Mouse (Mus musculus): ENCODE measurements around the gene Col4a3bp. TPM values are rescaled to one million over a fixed set of nuclear protein-coding genes. Genes with fewer than 3 reads are reported as not detected.

The Col4a3bp gene
- polyA plus RNA-seq, 1 experiment from 2014 or later, result 10.7 TPM

GRCm38 (mm10) chr13:96664419-96664974, 122.1 kb downstream of the Col4a3bp start:
- no peak for TF ChIP-seq CTCF (IDR thresholded peaks at IDR 0.05; ENCODE audit: low read depth)
- Histone ChIP-seq H3K4me1 (ENCODE audit: insufficient read depth) (peaks cover 10% of the 10 kb centered on the region), H3K27ac (ENCODE audit: low read depth) (no peak overlapping the region), H3K27me3 (ENCODE audit: insufficient read depth, low read length) (no peaks in the 10 kb centered on the region), H3K36me3 (ENCODE audit: insufficient read depth) (peaks cover 72% of the 10 kb centered on the region), H3K4me3 (ENCODE audit: low read depth, low read length) (no peak overlapping the region), H3K9ac (no peak overlapping the region), H3K9me3 (ENCODE audit: low read depth, low read length) (no peaks in the 10 kb centered on the region), H3K4me2 (no peak overlapping the region)
- no peak for DNase-seq
- 91% methylated on average over 7 of the region's 7 CpGs for WGBS
- no peak for ATAC-seq (ENCODE audit: insufficient read depth)

DNA sequence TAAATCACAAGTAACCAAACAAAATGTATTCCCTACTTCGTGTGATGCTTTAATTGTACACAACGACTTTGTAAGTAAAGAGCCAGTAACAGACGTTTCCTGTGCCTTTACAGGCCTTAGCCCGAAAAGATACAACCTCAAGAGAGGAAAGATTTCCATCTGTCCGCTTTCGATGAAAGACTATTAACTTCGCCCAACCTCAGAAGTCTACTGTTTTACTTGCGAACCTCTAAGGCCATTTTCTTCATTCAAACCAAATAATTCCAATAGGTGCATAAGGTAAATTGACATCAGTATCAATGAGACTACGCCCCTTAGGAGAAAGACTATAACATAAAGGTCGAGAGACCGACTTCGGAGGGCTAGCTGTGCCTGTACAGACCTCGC, 127.6 kb downstream of the Col4a3bp start:
- no peaks in the 10 kb centered on the region for H3K9me3 ChIP-seq (ENCODE audit: low read depth, low read length)
- no peak for ATAC-seq (ENCODE audit: insufficient read depth)
- H3K4me1 ChIP-seq (ENCODE audit: insufficient read depth), result peaks cover 10% of the 10 kb centered on the region
- H3K4me3 ChIP-seq (ENCODE audit: low read depth, low read length), result peak overlapping the region; percentile 97
- no peak for TF ChIP-seq CTCF (IDR thresholded peaks at IDR 0.05; ENCODE audit: low read depth)
- peaks cover 19% of the 10 kb centered on the region for H3K36me3 ChIP-seq (ENCODE audit: insufficient read depth)
- H3K27ac ChIP-seq (ENCODE audit: low read depth), result peak overlapping the region; percentile 89
- WGBS, result 3% methylated on average over 13 of the region's 13 CpGs
- peak; percentile 31 for DNase-seq
- peak overlapping the region; percentile 77 for H3K4me2 ChIP-seq
- H3K9ac ChIP-seq, result peak overlapping the region; percentile 95
- no peaks in the 10 kb centered on the region for H3K27me3 ChIP-seq (ENCODE audit: insufficient read depth, low read length)

GRCm38 (mm10) chr13:96670406-96671077, 128.1 kb downstream of the Col4a3bp start, which contains the start of gene Hmgcr:
Gene Hmgcr (minus strand): TSS chr13:96670936.
- WGBS, result under 1% methylated on average over 65 of the region's 70 CpGs
- peak within 1 kb of the TSS; percentile 89 for H3K27ac ChIP-seq (ENCODE audit: low read depth)
- peak within 1 kb of the TSS; percentile 77 for H3K4me2 ChIP-seq
- H3K36me3 ChIP-seq (ENCODE audit: insufficient read depth), result peaks cover 14% of the 10 kb centered on the region
- TF ChIP-seq CTCF (IDR thresholded peaks at IDR 0.05; ENCODE audit: low read depth), result no peak
- H3K4me3 ChIP-seq (ENCODE audit: low read depth, low read length), result peak within 1 kb of the TSS; percentile 97
- no peaks in the 10 kb centered on the region for H3K9me3 ChIP-seq (ENCODE audit: low read depth, low read length)
- no peaks in the 10 kb centered on the region for H3K27me3 ChIP-seq (ENCODE audit: insufficient read depth, low read length)
- peaks cover 10% of the 10 kb centered on the region for H3K4me1 ChIP-seq (ENCODE audit: insufficient read depth)
- peak; percentile 100 for ATAC-seq (ENCODE audit: insufficient read depth)
- DNase-seq, result peak; percentile 99
- H3K9ac ChIP-seq, result peak within 1 kb of the TSS; percentile 95

DNA sequence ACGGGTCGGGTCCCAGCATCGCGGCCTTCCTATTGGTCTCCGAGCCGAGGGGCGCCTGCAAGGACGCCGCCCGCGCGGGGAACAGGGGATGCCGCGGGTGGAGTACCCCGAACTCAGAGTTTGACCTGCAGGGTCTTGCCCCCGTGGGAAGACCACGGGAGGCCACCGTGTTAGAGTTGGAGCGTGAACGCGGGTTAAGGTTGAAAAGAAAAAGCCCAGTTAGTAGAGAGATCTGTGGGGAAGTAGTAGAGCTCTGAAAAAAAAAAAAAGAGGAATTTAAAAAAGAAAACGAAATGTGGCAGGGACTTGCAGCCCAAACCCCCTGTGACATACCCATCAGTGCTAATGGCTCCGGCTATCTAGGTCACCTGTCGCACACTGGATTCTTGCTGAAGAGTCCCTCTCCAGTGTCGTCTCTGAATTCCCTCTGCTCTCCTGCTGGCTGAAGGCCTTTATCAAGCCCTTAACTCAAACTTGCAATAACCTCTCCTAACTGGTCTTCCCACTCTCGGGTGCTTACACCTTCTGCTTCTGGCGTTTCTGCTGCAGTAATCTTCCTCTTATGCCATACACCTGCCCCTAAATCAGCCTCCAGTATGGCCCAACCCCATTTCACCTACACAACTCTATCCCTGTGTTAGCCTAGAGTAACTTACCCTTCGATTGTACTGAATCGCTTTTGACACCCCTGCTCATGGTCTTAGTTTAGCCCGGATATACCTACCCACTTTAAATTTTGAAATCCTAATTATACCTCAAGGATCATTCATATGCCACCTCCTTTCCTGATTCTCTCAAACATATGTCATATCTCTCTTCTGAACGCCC, 128.9 kb downstream of the Col4a3bp start:
- ATAC-seq (ENCODE audit: insufficient read depth) (no peak), DNase-seq (peak; percentile 31)
- Histone ChIP-seq H3K27me3 (ENCODE audit: insufficient read depth, low read length) (no peaks in the 10 kb centered on the region), H3K4me3 (ENCODE audit: low read depth, low read length) (peak overlapping the region; percentile 97), H3K36me3 (ENCODE audit: insufficient read depth) (peaks cover 7% of the 10 kb centered on the region), H3K4me1 (ENCODE audit: insufficient read depth) (peaks cover 10% of the 10 kb centered on the region), H3K9me3 (ENCODE audit: low read depth, low read length) (no peaks in the 10 kb centered on the region), H3K9ac (peak overlapping the region; percentile 57), H3K4me2 (peak overlapping the region; percentile 77), H3K27ac (ENCODE audit: low read depth) (peak overlapping the region; percentile 73; the same call in 1 of the 2 replicates)
- peak; percentile 40 for TF ChIP-seq CTCF (IDR thresholded peaks at IDR 0.05; ENCODE audit: low read depth)
- 13% methylated on average over 31 of the region's 31 CpGs for WGBS

GRCm38 (mm10) chr13:96671906-96672234, 129.5 kb downstream of the Col4a3bp start:
- ATAC-seq (ENCODE audit: insufficient read depth) (no peak), DNase-seq (no peak)
- Histone ChIP-seq H3K27me3 (ENCODE audit: insufficient read depth, low read length) (no peaks in the 10 kb centered on the region), H3K36me3 (ENCODE audit: insufficient read depth) (peaks cover 1% of the 10 kb centered on the region), H3K4me3 (ENCODE audit: low read depth, low read length) (no peak overlapping the region), H3K4me1 (ENCODE audit: insufficient read depth) (peaks cover 10% of the 10 kb centered on the region), H3K9me3 (ENCODE audit: low read depth, low read length) (no peaks in the 10 kb centered on the region), H3K27ac (ENCODE audit: low read depth) (no peak overlapping the region), H3K4me2 (no peak overlapping the region), H3K9ac (no peak overlapping the region)
- no peak for TF ChIP-seq CTCF (IDR thresholded peaks at IDR 0.05; ENCODE audit: low read depth)
- 92% methylated on average over 5 of the region's 5 CpGs for WGBS

- no peak for ATAC-seq (ENCODE audit: insufficient read depth)
- Histone ChIP-seq H3K4me1 (ENCODE audit: insufficient read depth) (peaks cover 10% of the 10 kb centered on the region), H3K4me3 (ENCODE audit: low read depth, low read length) (no peak overlapping the region), H3K4me2 (no peak overlapping the region), H3K9me3 (ENCODE audit: low read depth, low read length) (no peaks in the 10 kb centered on the region), H3K36me3 (ENCODE audit: insufficient read depth) (no peaks in the 10 kb centered on the region), H3K27me3 (ENCODE audit: insufficient read depth, low read length) (no peaks in the 10 kb centered on the region), H3K9ac (no peak overlapping the region), H3K27ac (ENCODE audit: low read depth) (no peak overlapping the region)
- WGBS, result 78% methylated on average over 6 of the region's 6 CpGs
- TF ChIP-seq CTCF (IDR thresholded peaks at IDR 0.05; ENCODE audit: low read depth), result no peak
- no peak for DNase-seq
Measured at GRCm38 (mm10) chr13:96672276-96672675, 129.9 kb downstream of the Col4a3bp start.

DNA sequence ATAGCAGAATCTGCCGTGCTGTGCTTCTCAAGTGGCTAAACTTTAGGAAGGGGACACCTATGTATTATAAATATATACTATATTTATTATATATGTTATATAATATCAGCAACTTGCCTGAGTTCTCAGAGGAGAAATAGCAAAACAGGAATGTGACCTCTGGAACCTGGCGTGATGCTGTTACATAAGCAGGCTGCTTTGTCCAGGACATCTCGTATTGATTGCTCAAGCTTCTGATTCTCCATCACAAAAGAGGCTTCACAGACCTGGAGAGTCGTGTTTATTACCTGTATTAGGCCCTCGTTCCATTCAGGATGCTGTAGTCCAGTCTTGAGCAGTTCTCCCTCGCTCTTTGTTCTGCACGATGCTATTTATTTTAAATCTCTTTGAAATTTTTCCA, 131.4 kb downstream of the Col4a3bp start:
- H3K4me3 ChIP-seq (ENCODE audit: low read depth, low read length), result no peak overlapping the region
- no peaks in the 10 kb centered on the region for H3K36me3 ChIP-seq (ENCODE audit: insufficient read depth)
- DNase-seq (no peak), ATAC-seq (ENCODE audit: insufficient read depth) (no peak)
- H3K9ac ChIP-seq, result no peak overlapping the region
- no peaks in the 10 kb centered on the region for H3K9me3 ChIP-seq (ENCODE audit: low read depth, low read length)
- no peak for TF ChIP-seq CTCF (IDR thresholded peaks at IDR 0.05; ENCODE audit: low read depth)
- H3K4me2 ChIP-seq, result no peak overlapping the region
- peaks cover 3% of the 10 kb centered on the region; the same call in 1 of the 2 replicates for H3K4me1 ChIP-seq (ENCODE audit: insufficient read depth)
- no peaks in the 10 kb centered on the region for H3K27me3 ChIP-seq (ENCODE audit: insufficient read depth, low read length)
- no peak overlapping the region for H3K27ac ChIP-seq (ENCODE audit: low read depth)
- WGBS, result 79% methylated on average over 7 of the region's 7 CpGs
